Mouse (Mus musculus) thymus, postnatal 36 days (tissue): Measurements from ENCODE around the gene Dgkb.

Experiments
- DNase-seq, 2 experiments: peaks; one replicate each; pipeline ENCODE4 v3.0.0; 2022; ENCODE audit warnings: mixed read lengths in 2 of 2

Gene Dgkb

DNA sequence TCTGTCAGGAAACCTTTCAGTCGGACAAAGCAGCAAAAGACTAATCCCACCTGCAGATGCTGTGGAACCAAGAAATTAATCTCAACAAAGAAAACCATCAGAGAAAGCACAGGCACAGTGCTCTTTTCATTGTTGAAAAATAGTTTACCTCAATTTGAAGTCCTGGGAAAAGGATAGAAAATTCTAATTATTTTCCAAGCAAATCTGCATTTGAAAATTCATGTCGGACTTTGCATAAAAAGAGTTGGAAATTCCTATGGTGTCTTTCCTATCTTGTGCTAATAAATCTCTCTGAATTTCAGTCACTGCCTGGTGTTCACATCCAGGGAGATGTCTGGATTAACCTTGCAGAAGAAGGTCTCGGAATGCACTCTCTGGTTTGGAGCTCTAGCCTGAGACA is at the start of gene Dgkb:
Gene Dgkb, plus strand, starts transcription at position 301 of the 400 bp plus-strand sequence.
- DNase-seq = no peak

DNA sequence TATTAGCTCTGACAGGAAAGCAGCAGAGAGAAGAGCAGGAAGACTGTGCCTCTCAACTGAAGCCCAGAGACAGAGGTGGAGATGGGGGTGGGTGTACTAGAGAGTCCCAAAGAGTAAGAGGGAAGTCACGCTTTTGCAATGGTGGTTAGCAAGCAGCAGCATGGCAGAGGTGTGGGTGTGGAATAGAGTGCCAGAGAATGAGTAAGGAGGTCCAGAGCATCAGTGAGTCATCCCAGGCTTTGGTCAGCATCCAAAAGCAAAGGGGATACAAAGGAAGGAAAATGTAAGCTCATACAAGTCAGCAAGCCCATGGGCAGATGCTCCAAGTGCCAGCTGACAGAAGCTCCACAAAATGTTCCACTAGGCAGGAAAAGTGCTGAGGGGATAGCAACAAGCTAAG is 47.7 kb upstream of the Dgkb start:
- no peak for DNase-seq

DNA sequence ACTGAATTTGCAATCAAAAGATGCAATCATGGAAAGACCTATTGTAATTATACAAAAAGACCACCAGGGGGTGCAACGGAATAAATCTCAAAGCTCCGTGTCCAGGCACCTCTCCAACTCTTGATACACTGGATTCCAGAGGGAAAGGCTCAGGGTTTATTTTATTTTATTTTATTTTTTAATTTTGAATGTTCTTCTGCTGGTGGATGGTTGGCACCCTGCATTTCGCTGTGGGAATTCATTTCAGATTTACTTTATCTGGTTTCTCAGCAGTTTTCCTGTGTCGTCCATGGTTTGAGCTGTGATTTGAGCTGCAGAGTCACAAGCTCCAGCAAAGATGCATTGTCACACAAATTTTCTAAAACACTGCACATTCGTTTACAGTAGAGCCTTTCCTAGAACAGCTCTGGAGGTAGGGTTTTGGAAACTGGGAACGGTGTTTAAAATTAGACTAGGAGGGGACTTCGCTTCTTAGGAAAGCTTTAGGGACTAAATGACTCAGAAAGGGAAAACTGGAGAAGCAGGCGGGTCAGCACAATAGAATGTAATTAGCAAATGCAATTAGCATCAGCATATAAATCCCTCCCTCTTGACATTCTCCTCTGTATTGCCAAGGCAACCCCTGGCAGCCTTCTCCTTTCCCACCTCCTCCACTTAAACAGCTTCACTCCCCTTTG is 43.7 kb upstream of the Dgkb start:
- DNase-seq = no peak

DNA sequence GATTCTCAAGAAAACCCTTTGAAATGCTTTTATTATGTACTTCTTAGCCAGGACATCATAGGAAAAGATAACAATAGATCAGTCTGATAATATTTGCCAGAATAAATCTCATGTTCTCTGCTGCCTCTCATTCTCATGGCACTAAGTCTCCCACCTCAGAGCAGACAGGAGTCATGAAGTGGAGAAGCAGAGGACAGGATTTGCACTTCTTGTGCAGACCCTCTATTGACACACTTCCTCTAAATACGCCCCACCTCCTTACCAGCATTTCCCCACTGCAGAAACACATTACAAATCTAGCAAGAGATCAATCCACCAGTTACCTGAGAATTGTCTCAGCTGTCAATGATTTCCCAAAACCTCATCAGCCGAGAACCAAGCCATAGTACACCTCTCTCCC is 42.9 kb upstream of the Dgkb start:
- DNase-seq = no peak

DNA sequence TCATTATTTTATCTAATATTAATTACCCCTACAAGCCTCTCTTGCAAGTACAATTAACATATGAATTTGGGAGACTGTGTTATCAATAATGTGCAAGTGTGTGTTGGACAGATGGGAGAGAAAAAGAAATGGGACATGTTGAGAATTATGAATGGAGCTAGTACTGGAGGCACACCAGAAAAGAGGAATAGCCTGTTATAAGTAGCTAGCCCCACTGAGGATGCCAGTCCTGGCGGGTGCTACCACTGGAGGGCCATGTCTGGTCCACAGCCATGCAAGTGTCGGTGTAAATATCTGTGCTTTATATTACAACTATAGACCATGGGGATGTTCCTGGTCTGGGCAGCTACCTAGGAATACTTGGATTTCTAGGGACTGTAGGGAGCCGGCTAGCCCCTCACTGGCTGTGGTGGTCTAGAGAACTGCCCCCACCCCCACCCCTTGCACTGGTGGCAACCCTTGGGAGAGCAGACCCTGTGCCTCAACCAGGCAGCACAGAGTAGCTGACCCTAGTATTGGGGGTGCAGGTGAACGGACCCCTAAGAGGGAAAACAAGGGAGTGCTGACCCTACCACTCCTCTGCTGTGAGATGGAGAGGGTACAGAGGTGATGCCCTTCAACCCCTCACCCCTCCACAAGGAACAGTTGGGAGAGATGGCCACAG is 21.1 kb upstream of the Dgkb start:
- DNase-seq = no peak

DNA sequence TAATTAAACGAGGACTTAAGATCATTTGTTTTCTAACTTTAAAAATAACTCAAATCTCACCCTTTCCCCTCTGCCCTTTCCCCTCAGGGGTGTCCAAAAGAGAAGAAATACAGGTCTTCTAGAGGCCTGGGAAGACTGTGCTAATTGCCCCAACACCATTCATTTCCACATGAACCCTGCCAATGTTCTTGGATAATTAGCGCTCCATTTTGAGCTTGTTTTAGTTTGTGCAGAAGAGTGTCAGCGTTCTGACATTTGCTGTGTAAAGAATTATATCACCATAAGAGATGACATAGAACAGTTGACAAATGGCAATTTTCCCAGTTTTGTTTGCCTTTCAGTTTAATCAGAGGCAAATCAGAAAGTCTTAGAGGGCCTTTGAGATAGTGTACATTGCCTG is 3.4 kb upstream of the Dgkb start:
- DNase-seq = no peak

DNA sequence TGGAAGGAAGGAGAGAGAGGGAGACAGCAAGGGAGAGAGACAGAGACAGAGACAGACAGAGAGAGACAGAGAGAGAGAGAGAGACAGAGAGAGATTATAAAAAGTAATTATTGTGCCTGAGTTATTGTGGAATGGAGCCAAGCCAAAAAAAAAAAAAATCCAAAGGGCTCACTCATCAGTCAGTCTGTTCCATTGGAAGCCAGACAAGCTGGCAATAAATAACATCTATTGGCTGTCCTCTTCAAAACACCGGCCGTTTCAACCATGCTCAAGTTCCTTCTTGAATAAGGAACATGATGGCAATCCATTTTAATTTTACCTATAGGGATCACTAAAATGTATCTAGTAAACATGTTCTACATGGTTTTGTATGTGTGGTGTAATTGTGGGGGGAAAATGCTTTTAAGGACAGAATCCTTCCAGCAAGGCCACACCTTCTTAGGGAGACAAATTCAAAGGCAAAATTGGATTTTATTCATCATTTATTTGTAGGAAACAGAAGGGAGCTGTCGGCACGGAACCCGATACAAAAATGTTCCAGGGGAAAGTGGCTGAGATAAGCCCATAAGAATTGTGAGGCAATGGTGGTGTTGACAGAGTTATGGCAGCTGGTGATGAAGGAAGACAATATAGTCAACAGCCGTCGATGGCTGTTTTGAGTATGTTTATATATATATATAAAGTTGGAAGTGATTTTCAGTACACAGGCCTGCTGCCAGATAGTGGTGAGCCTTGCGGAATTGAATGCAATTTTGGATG is 3.7 kb downstream of the Dgkb start:
- no peak for DNase-seq

DNA sequence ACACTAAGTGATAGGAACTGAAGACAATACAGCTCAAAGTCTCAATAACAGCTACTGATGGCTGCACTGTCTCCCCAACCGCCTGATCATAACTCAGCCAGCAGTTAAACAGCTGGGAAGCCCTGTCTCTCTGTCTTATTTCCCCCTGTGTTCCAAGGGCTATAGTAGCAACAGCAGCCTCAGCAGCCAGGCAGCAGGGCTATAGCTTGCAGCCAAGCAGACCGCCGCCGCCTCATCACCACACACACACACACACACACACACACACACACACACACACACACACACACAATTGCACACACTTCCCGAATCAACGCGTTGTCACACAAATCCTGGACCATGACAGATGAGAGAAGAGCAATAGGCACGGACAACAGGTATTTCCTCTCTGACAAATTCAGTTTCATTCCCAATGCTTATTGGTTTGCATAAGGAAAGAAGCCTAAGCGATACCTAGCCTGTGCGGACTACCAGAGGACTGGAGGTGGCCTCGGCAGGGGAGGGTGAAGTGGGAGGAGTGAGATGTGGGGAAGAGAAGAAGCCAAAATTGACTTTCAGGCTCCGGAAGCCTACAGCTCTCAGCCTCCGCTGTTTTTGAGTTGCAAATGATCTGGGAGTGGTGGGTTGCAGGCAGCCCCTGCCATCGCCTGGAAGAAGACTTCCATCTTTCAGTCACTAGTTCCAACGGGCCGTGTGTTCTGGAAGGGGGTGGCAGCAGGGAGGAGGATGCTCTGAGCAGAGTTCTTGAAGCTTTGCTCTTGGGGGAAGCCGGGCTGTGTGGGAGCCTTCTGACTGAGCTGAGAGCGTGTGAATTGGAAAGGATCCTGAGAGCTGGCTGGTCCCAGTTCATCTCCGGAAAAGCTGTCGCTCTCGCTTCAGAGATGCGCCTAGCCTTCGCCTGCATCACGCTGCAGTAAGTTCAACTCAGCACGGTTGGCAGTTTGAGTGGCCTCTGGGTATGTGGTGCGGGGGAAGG is 62.8 kb downstream of the Dgkb start:
- DNase-seq = no peak

DNA sequence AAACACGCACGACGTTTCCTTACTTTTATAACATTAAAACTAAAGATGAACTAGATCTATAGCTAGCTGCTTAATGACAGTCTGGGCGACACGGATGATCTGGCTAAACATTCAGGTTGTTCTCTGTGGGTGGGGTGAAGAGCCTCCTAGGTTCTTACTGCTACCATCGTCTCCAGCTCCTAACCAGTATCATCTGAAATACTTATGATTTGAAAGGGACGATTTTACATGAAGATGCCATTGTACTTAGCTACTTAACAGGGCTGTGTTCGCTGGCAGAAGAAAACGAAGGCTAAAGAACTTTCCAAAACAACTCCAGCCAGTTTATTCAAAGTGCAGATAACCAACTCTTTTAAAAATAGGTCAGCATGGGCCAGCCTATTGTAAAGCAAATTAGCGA is 63.9 kb downstream of the Dgkb start:
- no peak for DNase-seq

DNA sequence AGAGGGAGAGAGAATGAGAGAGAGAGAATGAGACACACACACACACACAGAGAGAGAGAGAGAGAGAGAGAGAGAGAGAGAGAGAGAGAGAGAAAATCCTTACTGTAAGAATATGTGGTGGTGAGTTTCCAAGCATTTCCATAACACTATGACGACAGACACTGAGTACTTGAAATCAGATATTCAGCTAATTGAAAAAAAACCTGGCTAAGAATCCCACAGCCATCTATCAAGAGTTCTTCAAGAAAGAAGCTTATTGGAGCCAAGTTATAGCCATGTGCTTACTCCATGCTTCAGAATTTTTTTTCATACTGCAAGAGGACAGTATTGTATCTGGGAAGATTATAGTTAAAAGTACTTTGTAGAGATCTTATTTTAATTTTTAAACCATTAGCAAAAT is 65.3 kb downstream of the Dgkb start:
- DNase-seq = no peak

DNA sequence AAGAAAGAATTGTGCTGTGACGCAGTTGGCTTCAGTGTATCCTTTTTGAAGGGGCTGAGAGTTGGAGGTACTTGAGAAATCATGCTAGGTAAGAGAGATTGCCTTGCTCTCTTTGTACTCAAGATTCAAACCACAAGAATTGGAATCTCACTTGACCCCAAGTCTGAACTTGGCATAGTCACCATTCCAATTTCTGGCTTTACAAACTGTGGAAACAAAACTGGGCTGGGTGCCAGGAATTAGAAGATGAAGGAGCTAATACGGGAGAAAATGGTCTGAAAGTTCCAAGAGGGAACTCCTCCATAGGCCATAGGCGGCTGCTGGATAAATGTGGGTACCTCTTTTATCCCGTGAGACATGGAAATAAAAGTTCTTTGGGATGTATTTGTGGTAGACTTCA is 66.3 kb downstream of the Dgkb start:
- DNase-seq = no peak

DNA sequence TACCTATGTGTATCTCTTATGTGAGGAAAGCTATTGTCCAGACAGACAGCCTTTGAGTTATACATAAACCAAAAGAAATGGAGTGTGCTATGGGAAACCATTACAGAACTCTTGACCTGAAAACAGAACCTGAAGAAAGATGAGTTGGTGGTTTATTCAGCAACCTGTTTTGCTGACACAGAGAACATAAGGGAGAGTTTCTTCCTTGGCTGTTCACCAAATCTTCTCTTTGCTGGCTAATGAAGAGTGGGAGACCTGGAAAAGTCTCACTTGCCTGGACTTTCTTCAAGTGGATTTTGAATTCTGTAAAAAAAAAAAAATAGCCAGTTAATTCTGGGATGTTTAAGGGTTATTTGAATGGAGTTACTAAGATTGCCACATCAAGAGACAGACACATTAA is 71.1 kb downstream of the Dgkb start:
- DNase-seq = no peak

DNA sequence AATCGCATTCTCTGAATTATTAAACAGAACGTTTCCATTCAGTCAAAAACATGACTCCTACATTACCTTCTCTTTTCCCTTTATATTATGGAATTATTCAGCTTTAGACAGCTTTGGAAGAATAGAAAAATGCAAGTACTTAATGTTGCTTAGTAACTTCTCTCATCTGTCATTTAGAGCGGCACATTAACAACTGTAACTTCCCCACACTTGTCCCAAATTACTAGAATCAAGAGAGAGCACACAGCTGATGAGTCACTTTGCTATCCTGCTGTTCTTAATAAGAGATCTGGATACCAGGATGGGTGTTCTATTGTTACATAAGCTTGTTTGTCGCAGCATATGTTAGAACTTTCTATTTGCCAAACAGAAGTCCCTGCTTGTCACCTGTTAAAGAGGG is 71.9 kb downstream of the Dgkb start:
- no peak for DNase-seq

DNA sequence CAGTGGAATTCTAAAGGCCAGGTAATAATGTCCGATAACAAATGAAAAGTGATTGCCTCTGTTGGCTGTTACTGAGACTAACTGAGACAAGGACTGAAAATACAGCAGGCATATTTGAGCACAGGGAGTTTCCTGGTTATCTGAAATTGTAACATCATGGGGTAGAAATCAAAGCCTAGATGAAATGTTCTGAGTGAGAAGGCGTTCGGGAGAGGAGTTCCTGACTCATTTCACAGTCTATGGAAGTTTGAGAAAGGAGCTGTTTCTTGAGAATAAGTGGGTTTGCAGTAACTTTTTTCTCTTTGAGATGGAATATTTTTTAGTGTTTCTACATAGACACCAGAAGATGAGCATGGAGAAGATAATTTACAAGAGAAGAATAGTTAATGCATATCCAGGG is 73.8 kb downstream of the Dgkb start:
- DNase-seq = no peak

DNA sequence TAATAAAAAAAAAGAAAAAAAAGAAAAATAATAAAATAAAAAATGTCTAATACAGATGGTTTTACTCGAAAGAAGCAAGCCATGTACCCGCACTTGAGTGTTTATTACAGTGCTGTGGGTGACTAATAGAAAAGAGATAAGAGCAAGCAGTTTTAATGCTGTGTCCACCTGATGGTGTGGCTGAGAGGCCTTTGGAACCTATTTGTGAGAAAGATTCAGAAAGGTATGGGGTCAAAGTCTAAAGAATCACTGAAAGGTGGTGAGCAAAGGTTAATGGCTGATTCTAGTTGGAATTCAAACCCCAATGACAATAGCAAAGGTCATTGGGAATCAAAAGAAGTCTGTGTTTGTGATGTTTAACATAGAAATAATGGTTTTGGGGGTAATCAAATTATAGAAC is 124.6 kb downstream of the Dgkb start:
- no peak for DNase-seq

DNA sequence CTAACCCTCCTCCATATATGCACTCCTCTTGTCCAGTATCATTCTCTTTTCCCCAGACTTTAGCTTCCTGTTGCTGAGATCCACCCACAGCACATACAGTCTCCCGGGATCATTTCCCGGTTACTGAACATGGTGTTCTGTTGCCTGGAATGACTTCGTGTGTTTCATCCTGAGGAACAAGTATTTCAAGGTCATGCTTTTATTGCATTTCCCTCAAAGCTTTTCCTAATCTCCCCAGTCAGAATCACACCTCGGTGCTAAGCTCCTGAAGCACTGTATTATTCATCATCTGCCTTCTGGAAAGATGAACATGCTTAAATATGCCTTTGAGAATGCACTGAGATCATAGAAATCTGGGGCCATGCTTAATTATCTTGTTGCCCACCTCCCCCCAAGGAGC is 138.7 kb downstream of the Dgkb start:
- no peak for DNase-seq

DNA sequence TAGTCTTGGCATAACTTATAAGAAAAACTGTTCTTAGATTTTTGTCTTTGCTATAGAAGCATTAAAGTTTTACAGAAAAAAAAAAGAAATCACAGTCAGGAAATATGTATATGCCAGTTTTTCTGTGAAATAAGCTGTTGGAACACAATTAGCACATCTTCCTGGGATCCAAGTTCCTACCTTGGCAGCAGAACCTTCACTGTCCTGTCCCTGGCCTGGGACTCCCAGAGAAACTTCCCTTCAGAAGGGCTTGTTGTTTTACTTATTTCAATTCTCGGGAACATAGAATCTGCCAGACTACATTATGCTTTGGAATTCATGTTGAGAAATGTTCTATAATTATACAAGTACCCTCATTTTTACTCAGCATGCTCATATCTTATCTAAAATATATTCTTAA is 154.0 kb downstream of the Dgkb start:
- DNase-seq = no peak

DNA sequence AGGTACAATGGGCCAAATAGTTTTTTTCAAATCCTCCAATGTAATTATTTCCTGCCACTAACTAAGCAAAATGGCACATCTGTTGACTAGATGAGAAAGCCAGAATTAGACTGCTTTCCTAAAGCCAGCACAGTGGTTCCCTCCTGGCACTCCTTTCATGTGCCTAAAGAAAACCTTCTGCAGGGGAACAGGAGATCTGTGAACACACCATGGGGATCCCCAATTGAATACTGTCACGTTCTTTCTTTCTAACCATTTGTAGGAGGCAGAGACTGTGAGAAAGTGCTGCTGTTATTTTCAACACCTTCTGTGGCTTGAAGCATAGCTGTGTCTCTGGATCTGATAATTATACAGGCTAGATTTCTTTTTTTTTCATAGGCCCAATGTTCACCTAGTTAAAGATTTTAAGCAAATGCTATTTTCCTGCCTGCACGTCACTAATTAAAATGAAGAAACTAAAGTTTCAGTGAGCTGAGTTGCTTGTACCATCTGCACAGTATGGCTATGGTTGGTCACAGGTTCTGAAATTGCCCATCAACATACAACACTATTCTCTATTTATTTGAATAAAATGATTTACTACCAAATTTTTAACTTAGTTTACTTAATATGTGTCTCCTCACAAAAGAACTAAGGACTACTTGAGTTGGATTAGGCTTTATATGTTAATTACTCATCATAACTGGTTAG is 161.1 kb downstream of the Dgkb start:
- DNase-seq = no peak

DNA sequence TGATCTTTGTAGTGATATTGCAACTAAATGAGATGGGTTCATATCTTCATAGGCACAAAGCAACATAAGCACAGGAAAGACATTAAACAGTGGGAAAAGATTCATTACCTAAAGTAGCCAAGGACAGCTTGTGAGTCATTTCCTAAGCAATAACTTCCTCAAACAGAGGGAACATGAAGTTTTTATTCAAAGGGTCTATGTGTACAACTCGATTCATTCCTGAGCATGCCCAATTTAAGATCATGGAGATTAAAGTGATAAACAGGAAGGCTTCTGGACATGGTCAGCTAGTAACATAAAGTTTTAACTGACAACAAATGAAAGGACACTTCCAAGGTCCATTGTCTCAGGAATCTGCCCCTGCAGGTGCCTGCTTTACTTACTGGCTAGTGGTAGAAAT is 167.8 kb downstream of the Dgkb start:
- no peak for DNase-seq

DNA sequence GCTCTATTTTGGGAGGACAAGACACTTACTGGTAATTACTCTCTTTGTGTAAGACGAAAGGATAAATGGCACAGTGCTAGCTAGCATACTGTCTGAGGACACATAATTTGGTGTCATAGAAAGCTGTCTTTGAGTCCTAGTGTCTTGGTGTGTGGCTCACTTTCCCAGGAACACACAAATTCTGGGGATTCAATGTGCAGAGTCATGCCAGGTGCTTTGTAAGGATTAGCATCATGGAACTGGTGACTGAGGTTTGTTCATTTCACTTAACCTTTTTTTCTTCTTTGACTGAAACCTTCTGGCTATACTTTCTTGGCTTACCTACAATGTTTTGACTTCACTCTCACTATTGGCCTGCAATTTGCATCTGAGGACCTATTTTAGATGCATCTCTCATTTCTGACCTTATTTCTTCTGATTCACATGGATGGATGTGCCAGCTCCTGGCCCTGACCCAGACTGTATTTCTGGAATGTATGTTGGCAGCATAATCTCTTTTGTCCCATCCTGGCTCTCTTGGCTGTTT is 170.6 kb downstream of the Dgkb start:
- DNase-seq = no peak

DNA sequence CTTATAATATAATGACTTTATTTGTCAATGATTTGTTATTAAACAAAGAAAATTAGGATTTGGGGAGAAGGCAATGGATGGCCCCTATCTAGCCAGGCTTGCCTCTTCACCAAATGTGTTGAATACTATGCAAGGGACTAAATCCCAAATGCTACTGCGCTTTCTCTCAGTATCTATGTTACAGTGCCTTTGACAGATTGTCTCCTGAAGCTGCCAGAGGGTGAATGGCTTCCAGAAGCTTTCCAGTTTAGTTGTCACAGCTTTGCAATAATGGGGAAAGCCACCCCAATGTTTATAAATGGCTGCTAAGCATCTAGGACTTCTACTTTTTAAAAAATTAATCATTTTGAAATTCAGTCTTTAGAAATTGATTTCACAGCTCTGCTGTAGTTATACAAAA is 175.7 kb downstream of the Dgkb start:
- DNase-seq = no peak

DNA sequence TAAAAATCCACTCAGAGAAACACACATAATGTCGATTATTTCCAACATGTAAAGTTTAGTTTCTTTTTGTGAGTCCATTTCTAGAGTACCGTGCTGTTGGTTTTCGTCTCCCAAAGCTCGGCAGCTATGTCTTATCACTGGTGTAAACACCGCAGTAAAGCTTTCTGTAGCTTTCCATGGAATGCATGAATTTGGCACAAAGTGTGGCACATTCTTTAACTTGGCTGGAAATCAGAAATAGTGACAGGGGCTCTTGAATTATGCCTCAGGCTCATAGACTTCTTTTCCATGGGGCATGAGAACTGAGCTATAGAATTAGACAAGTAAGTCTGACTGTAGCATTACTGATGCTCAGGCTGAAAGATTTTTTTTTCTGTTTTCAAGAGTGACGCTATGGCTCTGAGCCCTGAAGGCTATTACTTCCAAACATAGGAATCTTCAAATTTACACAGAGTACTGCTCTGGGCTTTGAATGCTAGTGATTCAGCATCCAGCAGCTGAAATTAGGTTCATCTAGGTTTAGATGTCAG is 179.0 kb downstream of the Dgkb start:
- no peak for DNase-seq
